Mouse (Mus musculus) heart, postnatal 4 days (tissue): ENCODE results near the gene Tph2. TPM values are rescaled to one million over a fixed set of nuclear protein-coding genes. Genes with fewer than 3 reads are reported as not detected.

Experiments
- DNase-seq: peaks from one replicate; pipeline ENCODE4 v3.0.0; 2021
- total RNA-seq, 2 experiments: library from RNA; stranded (reverse); gene quantifications; 2 replicates each; pipeline ENCODE4 v1.2.3; 2021

Gene Tph2
- total RNA-seq, 2 experiments from 2014 or later, result not detected

DNA sequence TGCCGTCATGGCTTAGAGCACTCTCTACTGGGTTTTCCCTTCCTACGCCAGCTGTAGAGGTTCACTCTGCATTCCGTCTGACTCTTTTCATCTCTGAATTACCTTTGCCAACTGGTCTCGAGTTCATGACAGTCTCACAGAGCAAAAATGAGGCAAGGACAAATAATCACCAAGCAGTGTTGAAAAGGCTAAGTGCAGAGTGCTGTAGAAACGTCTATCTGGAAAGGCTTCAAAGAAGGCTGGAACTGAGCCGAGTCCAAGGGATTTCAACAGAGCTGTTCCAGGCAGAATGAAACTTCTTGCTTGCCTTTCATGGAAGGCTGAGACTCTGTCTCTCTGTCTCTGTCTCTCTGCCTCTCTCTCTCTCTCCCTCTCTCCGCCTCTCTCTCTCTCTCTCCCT, 47.8 kb downstream of the Tph2 start:
- DNase-seq, result peak; percentile 29

- no peak for DNase-seq
These were observed 56.9 kb downstream of the Tph2 start for GRCm38 (mm10) chr10:115127907-115128306.

GRCm38 (mm10) chr10:115125550-115125949, 59.3 kb downstream of the Tph2 start:
- DNase-seq, result no peak

GRCm38 (mm10) chr10:115125027-115125426, 59.8 kb downstream of the Tph2 start:
- DNase-seq, result no peak

GRCm38 (mm10) chr10:115107666-115108540, 76.9 kb downstream of the Tph2 start:
- no peak for DNase-seq

GRCm38 (mm10) chr10:115104175-115104574, 80.6 kb downstream of the Tph2 start:
- no peak for DNase-seq

DNA sequence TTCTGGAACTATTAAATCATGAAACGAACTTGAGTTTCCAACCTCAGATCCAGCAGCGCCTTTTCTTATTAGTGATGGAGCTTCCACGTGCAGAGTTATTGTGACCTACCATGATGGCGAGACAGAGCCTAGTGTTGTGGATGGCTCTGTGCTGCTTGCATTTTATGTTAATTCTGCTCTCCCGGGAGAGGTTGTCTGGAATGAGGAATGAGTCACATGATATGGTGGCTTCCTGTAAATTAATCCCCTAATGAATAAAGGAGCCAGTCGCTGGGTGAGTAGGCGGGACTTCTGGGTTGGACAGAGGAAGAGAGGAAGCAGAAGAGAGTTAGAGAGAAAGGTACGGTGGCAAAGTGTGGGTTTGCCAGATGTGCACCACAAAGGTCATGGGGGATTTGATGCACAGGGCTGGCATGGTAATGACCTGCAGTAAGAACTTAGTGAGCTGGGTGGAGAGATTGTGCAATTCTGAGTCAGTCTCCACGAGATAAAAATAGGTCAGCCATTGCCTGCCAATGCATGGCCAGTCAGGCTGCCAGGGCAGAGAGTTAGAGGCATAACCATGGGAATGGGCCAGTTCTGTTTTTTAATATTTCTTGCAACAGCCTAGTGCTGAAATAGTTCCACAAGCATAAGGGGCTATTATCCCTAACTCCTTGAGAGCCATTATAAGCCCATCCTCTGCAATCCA, 84.8 kb downstream of the Tph2 start:
- no peak for DNase-seq

- DNase-seq, result peak; percentile 52
These were observed 87.7 kb downstream of the Tph2 start for GRCm38 (mm10) chr10:115097163-115097562.

GRCm38 (mm10) chr10:115096191-115096590, 88.6 kb downstream of the Tph2 start:
- DNase-seq, result no peak

DNA sequence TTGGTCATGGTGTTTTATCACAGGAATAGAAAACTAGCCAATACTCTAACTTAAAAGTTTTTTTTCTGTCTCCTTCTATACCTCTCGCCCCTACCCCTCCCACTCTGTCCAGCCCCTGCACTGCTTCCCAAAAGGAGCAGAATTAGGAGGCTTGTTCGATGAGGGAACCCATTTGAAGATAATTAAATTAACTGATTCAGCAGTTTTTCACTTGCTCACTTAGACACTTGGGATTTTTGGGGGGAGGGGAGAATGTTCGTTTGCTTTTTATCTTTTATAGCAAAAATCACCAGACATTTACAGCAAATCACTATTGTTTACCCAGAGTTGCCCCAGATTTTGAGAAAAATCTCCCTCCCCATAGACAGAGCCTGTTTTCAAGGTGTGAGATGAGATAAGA, 106.6 kb downstream of the Tph2 start:
- no peak for DNase-seq

DNA sequence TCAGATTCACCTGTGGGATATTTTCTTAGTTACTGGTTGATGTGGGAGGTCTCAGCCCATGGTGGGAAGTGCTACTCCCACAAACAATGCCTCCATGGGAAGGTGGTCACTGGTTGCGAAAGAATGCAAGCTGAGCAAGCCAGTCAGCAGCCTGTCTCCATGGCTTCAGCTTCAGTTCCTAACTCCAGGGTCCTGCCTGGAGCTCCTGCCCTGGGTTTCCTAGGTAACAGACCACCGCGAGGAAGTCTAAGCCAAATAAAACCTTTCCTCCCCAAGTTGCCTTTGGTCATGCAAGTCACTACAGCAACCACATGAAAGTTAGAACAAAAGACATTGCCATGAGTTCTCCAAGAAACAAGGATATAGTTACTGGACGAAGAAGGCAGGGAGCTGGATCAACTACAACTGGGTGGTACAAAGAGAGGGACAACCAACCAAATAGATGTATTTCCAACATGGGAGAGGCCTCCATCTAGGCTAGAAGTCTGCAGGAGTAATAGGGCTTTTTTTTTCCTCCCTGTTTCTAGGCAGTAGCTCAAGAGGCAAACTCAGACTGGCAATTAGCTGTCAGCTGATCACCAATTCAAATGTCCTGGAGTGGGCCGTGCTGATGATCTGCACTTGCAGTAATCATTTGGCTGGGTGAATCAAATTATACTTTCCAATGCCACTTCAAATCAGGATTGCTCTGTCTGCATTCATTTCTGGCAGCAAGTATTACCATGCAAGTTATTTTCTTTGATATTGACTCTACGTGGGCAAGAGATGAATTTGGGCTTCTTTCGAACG, 115.5 kb downstream of the Tph2 start:
- DNase-seq, result no peak

GRCm38 (mm10) chr10:115063936-115064335, 120.9 kb downstream of the Tph2 start:
- DNase-seq, result no peak

- DNase-seq, result no peak
These were observed 123.3 kb downstream of the Tph2 start for GRCm38 (mm10) chr10:115061498-115061897.

DNA sequence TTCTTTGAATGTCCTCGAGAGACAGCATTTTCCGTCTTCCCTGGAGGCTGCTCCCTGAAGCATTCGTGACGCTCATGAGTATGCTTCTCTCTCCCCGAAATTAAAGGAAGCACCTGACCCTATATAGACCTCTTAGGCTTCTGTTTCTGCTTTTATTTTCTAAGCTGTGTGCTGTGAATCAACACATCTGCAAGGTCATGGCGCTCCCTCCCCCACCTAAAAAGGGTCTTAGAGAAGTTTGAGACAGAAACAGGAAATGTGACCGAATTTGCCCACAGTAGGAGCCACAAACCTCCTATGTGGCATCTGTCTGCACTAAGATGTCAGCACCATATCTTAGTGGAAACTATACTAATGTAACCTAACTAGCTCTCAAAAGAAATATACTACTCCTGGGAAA, 124.1 kb downstream of the Tph2 start:
- no peak for DNase-seq

DNA sequence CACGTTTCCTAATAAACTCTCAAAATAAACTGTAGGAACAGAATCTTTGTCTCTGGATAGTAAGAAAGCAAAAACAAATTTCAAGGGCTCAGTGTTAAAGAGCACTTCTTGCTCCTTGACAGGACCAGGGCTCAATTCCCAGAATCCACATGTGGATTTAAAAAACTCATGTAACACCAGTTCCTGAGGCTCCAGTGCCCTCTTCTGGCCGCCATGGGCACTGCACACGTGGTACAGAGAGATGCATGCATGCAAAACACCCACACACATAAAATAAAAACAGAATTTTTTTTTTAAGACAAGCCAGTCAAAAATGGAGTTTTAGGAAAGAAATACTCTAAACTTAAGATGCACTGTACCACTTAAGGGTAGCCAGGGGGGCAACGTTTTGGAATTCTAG, 133.2 kb downstream of the Tph2 start:
- DNase-seq, result no peak

GRCm38 (mm10) chr10:115050674-115051073, 134.1 kb downstream of the Tph2 start:
- no peak for DNase-seq

DNA sequence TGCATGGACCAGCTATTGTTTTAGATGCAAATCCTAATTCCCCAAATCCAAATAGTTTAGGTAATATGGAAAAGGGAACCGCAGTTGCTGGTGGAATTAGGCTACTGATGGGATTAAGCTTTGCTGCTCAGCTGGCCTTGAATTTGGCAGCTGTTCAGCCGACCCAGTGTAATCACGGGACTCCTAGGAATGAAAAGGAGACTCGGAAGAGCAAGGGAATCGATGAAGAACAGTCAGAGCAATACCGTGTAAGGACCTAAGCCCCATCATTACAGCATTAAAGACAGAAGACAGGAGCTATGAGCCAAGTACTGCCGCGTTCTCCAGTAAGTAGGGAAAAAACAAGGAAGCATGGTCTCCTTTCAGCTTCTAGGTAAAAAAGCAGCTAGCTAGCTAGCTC, 134.6 kb downstream of the Tph2 start:
- DNase-seq, result no peak

DNA sequence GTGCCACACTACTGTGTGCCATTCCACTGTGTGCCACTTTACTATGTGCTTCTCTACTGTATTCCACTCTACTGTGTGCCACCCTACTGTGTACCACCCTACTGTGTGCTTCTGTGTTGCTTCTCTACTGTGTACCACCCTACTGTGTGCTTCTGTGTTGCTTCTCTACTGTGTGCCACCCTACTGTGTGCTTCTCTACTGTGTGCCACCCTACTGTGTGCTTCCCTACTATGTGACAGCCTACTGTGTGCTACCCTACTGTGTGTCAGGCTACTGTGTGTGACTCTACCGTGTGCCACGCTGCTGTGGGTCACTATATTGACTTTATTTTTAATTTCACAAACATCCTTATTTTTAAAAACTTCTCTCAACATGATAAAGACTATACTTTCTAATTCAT, 136.3 kb downstream of the Tph2 start:
- DNase-seq, result no peak

DNA sequence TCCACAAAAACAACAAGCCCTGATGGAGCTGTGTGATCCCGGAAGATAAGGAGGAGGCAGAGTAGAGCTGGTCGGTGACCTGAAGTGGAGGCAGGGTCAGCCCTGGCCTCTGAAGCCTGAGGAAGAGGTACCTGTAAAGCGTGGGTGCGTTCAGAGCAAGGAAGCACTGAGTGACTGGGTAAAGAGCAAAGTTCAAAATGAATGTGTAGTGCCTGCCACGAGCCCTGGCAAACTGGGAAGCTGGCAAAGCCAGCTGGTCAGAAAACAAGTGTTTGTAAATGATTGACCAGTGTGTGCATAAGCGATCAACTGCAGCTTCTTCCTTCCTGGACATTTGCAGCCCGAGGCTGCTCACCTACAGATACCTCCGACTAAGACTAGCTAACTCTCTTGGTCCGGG, 149.1 kb downstream of the Tph2 start:
- no peak for DNase-seq
